Mouse (Mus musculus) neural tube, embryonic 13.5 days (tissue): ENCODE measurements at regions not wholly inside any gene's neighbourhood (a gene's known extent, or its start where the extent isn't known, plus 50 kb on each side); places are given as distances from the start of the nearest gene placed in this dataset.

Experiments used
- ATAC-seq: fragments of 200-750 bp; cut with Nextera tagmentation; 2 replicates; pipeline ENCODE4 v1.8.0; 2017; ENCODE audit warnings: low read depth, mild to moderate bottlenecking, moderate TSS enrichment, moderate library complexity
- H3K27ac ChIP-seq: fragments of 300-500 bp; sonication (generic); replicated peaks from 2 replicates; pipeline ENCODE4 v1.5.1; 2015; ENCODE audit warnings: moderate library complexity, mild to moderate bottlenecking, inconsistent platforms
- H3K27me3 ChIP-seq: fragments of 300-500 bp; sonication (generic); 2 replicates; pipeline ENCODE4 v1.6.1; 2015; ENCODE audit warnings: mild to moderate bottlenecking, inconsistent platforms
- H3K36me3 ChIP-seq: fragments of 300-500 bp; sonication (generic); 2 replicates; pipeline ENCODE4 v1.6.1; 2015; ENCODE audit warnings: mild to moderate bottlenecking, inconsistent platforms
- H3K4me1 ChIP-seq: fragments of 300-500 bp; sonication (generic); replicated peaks from 2 replicates; pipeline ENCODE4 v1.6.1; 2015; ENCODE audit warnings: inconsistent platforms
- H3K4me2 ChIP-seq: fragments of 300-500 bp; sonication (generic); 2 replicates; pipeline ENCODE4 v1.6.1; 2015; ENCODE audit warnings: inconsistent platforms, mild to moderate bottlenecking, moderate library complexity
- H3K4me3 ChIP-seq: fragments of 300-500 bp; sonication (generic); 2 replicates; pipeline ENCODE4 v1.5.1; 2015; ENCODE audit warnings: mild to moderate bottlenecking, inconsistent platforms
- H3K9ac ChIP-seq: fragments of 300-500 bp; sonication (generic); 2 replicates; pipeline ENCODE4 v1.6.1; 2015; ENCODE audit warnings: moderate library complexity, mild to moderate bottlenecking, inconsistent platforms
- H3K9me3 ChIP-seq: fragments of 300-500 bp; sonication (generic); 2 replicates; pipeline ENCODE4 v1.6.1; 2016; ENCODE audit warnings: inconsistent platforms
- WGBS: fragments of 180-500 bp; shearing (Covaris S2); methylation state at CpG from one replicate; pipeline ENCODE4 v1.1.7; 2015; 5-methylcytosine and 5-hydroxymethylcytosine counted together

DNA sequence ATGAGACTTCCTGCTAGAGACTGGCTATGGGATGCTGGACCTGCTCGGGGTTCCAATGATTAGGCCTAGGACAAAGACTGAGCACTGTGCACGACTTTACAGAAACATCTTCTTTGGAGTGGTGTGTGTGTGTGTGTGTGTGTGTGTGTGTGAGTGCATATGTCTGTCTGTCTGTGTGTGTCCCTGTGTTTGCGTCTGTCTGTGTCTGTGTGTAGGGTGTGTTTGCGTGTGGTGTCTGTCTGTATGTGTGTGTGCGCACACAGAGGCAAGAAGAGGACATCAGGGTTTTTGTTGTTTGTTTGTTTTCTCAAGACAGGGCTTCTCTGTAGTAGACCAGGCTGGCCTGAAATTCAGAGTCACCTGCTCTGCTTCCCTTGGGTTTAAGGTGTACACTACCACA is 51.9 kb upstream of the Slco4a1 start:
- Histone ChIP-seq H3K4me3 (no peak overlapping the region), H3K36me3 (no peaks in the 10 kb centered on the region), H3K9me3 (no peaks in the 10 kb centered on the region), H3K4me2 (no peak overlapping the region), H3K9ac (no peak overlapping the region), H3K27me3 (no peaks in the 10 kb centered on the region), H3K27ac (no peak overlapping the region), H3K4me1 (0 out of 2 replicates have a peak, but pooled peaks cover 3% of the 10 kb centered on the region)
- no peak for ATAC-seq
- 90% methylated on average over 5 of the region's 5 CpGs for WGBS

- 0 out of 2 replicates have a peak, but pooled peaks cover 3% of the 10 kb centered on the region for H3K4me1 ChIP-seq
- H3K36me3 ChIP-seq: no peaks in the 10 kb centered on the region
- ATAC-seq: no peak
- no peaks in the 10 kb centered on the region for H3K9me3 ChIP-seq
- H3K27ac ChIP-seq: no peak overlapping the region
- no peak overlapping the region for H3K4me2 ChIP-seq
- WGBS: 68% methylated on average over 8 of the region's 8 CpGs
- no peaks in the 10 kb centered on the region for H3K27me3 ChIP-seq
- no peak overlapping the region for H3K4me3 ChIP-seq
- no peak overlapping the region for H3K9ac ChIP-seq
Measured at GRCm38 (mm10) chr2:180403621-180404020, 52.4 kb upstream of the Slco4a1 start.

DNA sequence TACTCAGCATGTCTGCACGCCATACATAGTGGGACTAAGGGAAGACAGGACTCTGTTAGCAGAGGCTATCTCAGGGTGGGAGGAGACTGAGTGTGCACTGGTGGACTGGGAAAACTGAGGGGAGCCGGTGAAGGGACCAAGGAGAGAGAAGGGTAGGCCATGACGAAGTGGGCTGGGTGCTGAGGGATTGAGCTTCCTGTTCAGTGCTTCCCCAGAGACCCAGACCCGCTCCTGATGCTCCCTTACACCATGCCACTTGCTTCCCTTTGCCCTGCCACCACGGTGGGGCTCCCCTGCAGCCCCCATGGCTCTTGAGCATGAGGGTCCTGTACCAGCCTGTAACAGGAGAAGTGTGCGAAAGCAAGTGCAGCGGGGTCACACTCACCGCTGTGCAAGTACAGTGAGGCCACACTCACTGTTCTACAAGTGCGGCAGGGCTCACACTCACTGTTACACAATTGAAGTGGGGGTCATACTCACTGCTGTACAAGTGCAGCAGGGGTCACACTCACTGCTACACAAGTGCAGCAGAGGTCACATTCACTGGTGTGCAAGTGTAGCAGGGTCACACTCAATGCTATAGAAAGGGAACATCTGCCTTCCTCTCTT is 53.1 kb upstream of the Slco4a1 start:
- H3K27ac ChIP-seq: no peak overlapping the region
- 0 out of 2 replicates have a peak, but pooled peaks cover 3% of the 10 kb centered on the region for H3K4me1 ChIP-seq
- H3K4me3 ChIP-seq: no peak overlapping the region
- H3K9me3 ChIP-seq: no peaks in the 10 kb centered on the region
- H3K36me3 ChIP-seq: no peaks in the 10 kb centered on the region
- WGBS: 79% methylated on average over 9 of the region's 9 CpGs
- H3K4me2 ChIP-seq: no peak overlapping the region
- no peaks in the 10 kb centered on the region for H3K27me3 ChIP-seq
- no peak overlapping the region for H3K9ac ChIP-seq
- no peak for ATAC-seq

DNA sequence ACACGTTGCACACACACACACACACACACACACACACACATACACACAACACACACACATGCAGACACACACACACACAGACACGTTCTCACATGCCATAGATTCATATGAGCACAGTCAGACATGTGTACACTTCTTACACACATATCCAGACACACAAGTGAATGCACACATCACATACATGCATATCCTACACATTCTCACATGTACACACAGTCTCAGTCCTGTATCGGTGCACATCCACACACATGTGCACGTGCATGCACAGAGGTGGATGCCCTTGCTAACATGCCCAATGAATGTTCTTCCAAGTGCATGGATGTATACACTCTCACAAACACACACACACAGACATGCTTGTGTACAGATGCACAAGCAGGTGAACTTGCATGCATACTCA is 53.6 kb upstream of the Slco4a1 start:
- Histone ChIP-seq H3K4me3 (no peak overlapping the region), H3K4me1 (0 out of 2 replicates have a peak, but pooled peaks cover 3% of the 10 kb centered on the region), H3K4me2 (no peak overlapping the region), H3K9ac (no peak overlapping the region), H3K27ac (no peak overlapping the region), H3K36me3 (no peaks in the 10 kb centered on the region), H3K27me3 (no peaks in the 10 kb centered on the region), H3K9me3 (no peaks in the 10 kb centered on the region)
- ATAC-seq: no peak
- WGBS: 81% methylated on average over 4 of the region's 4 CpGs

- Histone ChIP-seq H3K27me3 (no peaks in the 10 kb centered on the region), H3K4me3 (no peak overlapping the region), H3K9ac (no peak overlapping the region), H3K4me2 (no peak overlapping the region), H3K9me3 (no peaks in the 10 kb centered on the region), H3K36me3 (no peaks in the 10 kb centered on the region), H3K27ac (no peak overlapping the region), H3K4me1 (0 out of 2 replicates have a peak, but pooled peaks cover 3% of the 10 kb centered on the region)
- 88% methylated on average over 8 of the region's 8 CpGs for WGBS
- ATAC-seq: no peak
Measured at GRCm38 (mm10) chr2:180401409-180402391, 54.3 kb upstream of the Slco4a1 start.

DNA sequence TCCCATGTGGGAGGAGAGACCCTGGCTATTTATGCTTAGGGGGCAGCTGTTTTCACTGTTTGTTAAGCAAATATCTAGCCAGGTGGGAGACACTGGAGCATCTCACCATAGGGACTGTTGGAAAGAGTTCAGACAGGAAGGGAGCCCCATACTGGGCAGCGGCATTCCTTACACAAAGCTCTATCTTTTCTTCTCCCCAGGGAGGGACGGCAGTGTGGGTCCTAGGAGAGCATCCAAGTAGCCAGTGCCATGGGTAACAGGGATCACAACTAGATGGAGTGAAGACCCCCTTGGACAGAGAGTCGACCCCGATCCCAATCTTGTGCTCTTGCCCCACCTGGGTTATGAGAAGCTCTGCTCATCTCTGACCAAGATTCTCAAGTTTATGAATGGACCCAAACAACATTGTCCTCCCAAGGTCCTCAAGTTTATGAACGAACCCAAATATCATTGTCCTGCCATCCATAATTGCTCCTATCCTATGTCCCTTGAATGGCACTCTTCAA is 55.5 kb upstream of the Slco4a1 start:
- WGBS: 90% methylated on average over 5 of the region's 5 CpGs
- no peak for ATAC-seq
- Histone ChIP-seq H3K4me3 (no peak overlapping the region), H3K9ac (no peak overlapping the region), H3K27ac (no peak overlapping the region), H3K4me1 (0 out of 2 replicates have a peak, but pooled peaks cover 3% of the 10 kb centered on the region), H3K9me3 (no peaks in the 10 kb centered on the region), H3K4me2 (no peak overlapping the region), H3K27me3 (no peaks in the 10 kb centered on the region), H3K36me3 (no peaks in the 10 kb centered on the region)

- no peaks in the 10 kb centered on the region for H3K36me3 ChIP-seq
- no peak overlapping the region for H3K9ac ChIP-seq
- WGBS: 69% methylated on average over 8 of the region's 8 CpGs
- H3K27ac ChIP-seq: no peak overlapping the region
- no peaks in the 10 kb centered on the region for H3K27me3 ChIP-seq
- H3K9me3 ChIP-seq: no peaks in the 10 kb centered on the region
- ATAC-seq: no peak
- 0 out of 2 replicates have a peak, but pooled peaks cover 3% of the 10 kb centered on the region for H3K4me1 ChIP-seq
- no peak overlapping the region for H3K4me2 ChIP-seq
- H3K4me3 ChIP-seq: no peak overlapping the region
Measured at GRCm38 (mm10) chr2:180399651-180400513, 56.2 kb upstream of the Slco4a1 start.

GRCm38 (mm10) chr2:180398851-180399447 is 57.1 kb upstream of the Slco4a1 start:
- Histone ChIP-seq H3K4me2 (no peak overlapping the region), H3K36me3 (no peaks in the 10 kb centered on the region), H3K27me3 (0 out of 2 replicates have a peak, but pooled peaks cover 3% of the 10 kb centered on the region), H3K27ac (no peak overlapping the region), H3K4me3 (no peak overlapping the region), H3K9ac (no peak overlapping the region), H3K9me3 (no peaks in the 10 kb centered on the region), H3K4me1 (0 out of 2 replicates have a peak, but pooled peaks cover 3% of the 10 kb centered on the region)
- no peak for ATAC-seq
- WGBS: 88% methylated on average over 6 of the region's 6 CpGs

DNA sequence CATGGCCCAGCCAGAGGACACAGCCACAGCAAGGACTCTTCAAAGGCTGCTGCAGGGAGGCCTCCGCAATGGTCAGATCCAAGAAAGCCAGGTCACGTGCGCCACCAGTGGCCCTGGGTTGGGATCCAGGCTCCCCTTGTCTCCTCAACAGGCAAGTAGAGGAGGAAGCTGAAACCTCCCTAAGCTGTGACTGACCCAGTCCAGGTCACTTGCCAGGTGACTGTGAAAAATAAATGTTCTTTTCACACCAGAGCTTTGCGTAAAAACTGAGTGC is 57.6 kb upstream of the Slco4a1 start:
- Histone ChIP-seq H3K9ac (no peak overlapping the region), H3K36me3 (no peaks in the 10 kb centered on the region), H3K4me3 (no peak overlapping the region), H3K4me2 (no peak overlapping the region), H3K27me3 (0 out of 2 replicates have a peak, but pooled peaks cover 3% of the 10 kb centered on the region), H3K4me1 (0 out of 2 replicates have a peak, but pooled peaks cover 3% of the 10 kb centered on the region), H3K27ac (no peak overlapping the region), H3K9me3 (no peaks in the 10 kb centered on the region)
- no peak for ATAC-seq
- 90% methylated on average over 4 of the region's 4 CpGs for WGBS

GRCm38 (mm10) chr2:180397723-180398480 is 58.1 kb upstream of the Slco4a1 start:
- no peak overlapping the region for H3K9ac ChIP-seq
- no peak for ATAC-seq
- WGBS: 89% methylated on average over 11 of the region's 11 CpGs

More at GRCm38 (mm10) chr2:180397723-180398480, 58.1 kb upstream of the Slco4a1 start:
- Histone ChIP-seq H3K4me1 (0 out of 2 replicates have a peak, but pooled peaks cover 3% of the 10 kb centered on the region), H3K4me3 (no peak overlapping the region), H3K27me3 (0 out of 2 replicates have a peak, but pooled peaks cover 3% of the 10 kb centered on the region), H3K4me2 (no peak overlapping the region), H3K9me3 (no peaks in the 10 kb centered on the region), H3K27ac (no peak overlapping the region), H3K36me3 (no peaks in the 10 kb centered on the region)
